Mouse (Mus musculus): Measurements from ENCODE around the gene Ttll1.

GRCm38 (mm10) chr15:83529765-83530164 lies 19.1 kb upstream of the Ttll1 start:
- no peak for TF ChIP-seq ZC3H11A (IDR thresholded peaks at IDR 0.05; ENCODE audit: borderline replicate concordance, low read depth, low read length)
- no peak for TF ChIP-seq CHD2 (IDR thresholded peaks at IDR 0.05; ENCODE audit: low read depth, low read length)
- TF ChIP-seq ZNF384 (IDR thresholded peaks at IDR 0.05; ENCODE audit: low read depth, low read length) = no peak
- no peak for TF ChIP-seq HCFC1 (IDR thresholded peaks at IDR 0.05; ENCODE audit: borderline replicate concordance, insufficient read depth, low read length)
- no peak for TF ChIP-seq MAFK (IDR thresholded peaks at IDR 0.05; ENCODE audit: insufficient read depth, low read depth, low read length)

Measured in ES-E14 (cell line).